Mouse (Mus musculus) monocyte, adult 5-6 weeks (primary cell): ENCODE results near the gene Sema3a. TPM values are rescaled to one million over a fixed set of nuclear protein-coding genes. Genes with fewer than 3 reads are reported as not detected.

ENCODE experiments used
- ATAC-seq: fragments of 153-309, 156-312 bp; replicated peaks from 2 replicates; pipeline ENCODE4 v1.8.0; 2017; ENCODE audit warnings: mild to moderate bottlenecking; ENCODE audit not compliant: low TSS enrichment, insufficient number of reproducible peaks, severe bottlenecking, poor library complexity, low FRiP score
- total RNA-seq: library from RNA; stranded (forward); fragments of 200-1000, 200-491, 200-594 nt; gene quantifications from 3 replicates; pipeline ENCODE4 v1.2.3, GENCODE M21; 2017

Sema3a gene
- total RNA-seq, 1 experiment from 2014 or later: not detected

GRCm38 (mm10) chr5:13624754-13625153, 499.5 kb downstream of the Sema3a start:
- ATAC-seq: no peak

- no peak for ATAC-seq
Measured at GRCm38 (mm10) chr5:13626093-13626492, 500.9 kb downstream of the Sema3a start.

GRCm38 (mm10) chr5:13628606-13629311, 503.5 kb downstream of the Sema3a start:
- no peak for ATAC-seq

DNA sequence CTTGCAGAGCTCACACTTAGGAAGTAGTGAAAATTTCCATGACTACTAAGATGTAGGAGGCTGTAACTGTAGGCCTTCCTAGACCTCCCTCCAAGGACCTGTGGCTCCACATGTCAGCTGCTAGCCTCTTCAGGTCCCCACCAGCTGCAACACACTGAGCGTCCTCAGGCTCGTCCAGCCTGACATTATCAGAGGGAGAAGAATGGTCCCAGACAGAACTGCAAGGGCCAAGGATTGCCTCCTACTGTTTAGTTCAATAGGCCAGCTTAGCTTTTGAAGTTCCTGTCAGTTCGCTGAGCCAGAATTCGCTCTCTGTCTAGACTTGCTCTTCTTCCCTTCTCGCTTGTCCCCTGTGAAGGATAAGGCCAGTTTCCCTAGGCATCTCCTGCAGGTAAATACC, 504.7 kb downstream of the Sema3a start:
- ATAC-seq: no peak

DNA sequence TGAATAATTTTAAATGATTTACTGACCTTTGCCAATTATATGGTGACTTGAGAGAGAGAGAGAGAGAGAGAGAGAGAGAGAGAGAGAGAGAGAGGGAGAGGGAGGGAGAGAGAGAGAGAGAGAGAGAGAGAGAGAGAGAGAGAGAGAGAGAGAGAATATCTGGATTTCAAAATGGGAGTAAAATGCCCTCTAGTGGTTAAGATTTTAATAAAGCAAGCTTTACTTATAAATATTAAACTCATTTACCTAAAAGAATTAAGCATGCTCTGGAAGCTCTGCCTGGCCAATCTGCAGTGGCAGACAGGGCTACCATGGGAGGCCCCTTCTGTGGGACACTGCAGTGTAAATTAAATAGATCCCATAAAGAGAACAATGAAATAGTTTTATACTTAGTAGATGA, 505.5 kb downstream of the Sema3a start:
- no peak for ATAC-seq

DNA sequence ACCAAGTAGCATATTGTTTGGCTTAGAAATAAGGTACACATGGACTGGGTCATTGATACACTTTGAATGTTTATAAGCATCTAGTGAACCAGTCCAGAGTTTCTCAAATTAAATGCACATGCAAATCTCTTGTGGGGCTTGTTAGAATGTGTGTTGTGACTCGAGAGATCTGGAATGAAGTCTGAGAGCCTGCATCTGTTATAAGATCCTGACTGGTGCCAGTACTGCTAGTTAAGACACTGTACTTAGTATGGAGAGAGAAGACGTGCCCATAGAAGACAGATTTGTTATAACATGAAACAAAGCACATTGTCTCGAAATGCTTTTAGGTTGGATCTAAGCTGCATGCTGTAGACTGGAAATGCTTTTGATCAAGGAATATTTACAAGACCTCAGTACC, 511.0 kb downstream of the Sema3a start:
- no peak for ATAC-seq
